Mouse (Mus musculus): ENCODE data around the gene Med21. TPM values are rescaled to one million over a fixed set of nuclear protein-coding genes. Genes with fewer than 3 reads are reported as not detected.

Med21 gene
- polyA plus RNA-seq, 1 experiment from 2014 or later = 52.2 TPM

DNA sequence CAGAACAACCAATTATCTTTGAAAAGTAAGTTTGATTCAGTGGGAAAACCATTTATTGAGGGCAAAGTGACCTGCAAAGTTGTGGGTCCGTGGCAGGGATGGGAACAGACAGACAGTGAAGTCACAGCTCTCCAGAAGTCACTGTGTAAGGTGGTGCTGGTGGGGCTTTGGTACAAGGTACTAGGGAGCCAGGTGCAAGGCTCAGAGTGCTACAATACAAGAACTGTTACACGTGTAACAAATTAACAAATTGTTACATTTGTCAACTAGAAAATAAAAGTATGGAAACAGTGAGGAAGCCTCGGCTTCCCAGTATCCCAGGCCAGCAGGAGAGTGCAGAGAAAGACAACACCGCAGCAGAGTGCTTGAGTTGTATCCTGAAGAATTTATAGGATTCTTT lies 31.3 kb downstream of the Med21 start:
- no peak overlapping the region for H3K4me3 ChIP-seq (ENCODE audit: low read depth, low read length)
- TF ChIP-seq CTCF (IDR thresholded peaks at IDR 0.05; ENCODE audit: low read depth) (no peak), EP300 (IDR thresholded peaks at IDR 0.05; ENCODE audit: low read depth) (no peak)
- WGBS (ENCODE audit: insufficient replicate concordance) = 76% methylated on average over 4 of the region's 4 CpGs
- no peaks in the 10 kb centered on the region; the same call in 1 of the 2 replicates for H3K4me1 ChIP-seq (ENCODE audit: insufficient read depth)
- H3K36me3 ChIP-seq (replicated peaks; ENCODE audit: insufficient read depth, low read length) = no peaks in the 10 kb centered on the region
- H3K9ac ChIP-seq (replicated peaks) = no peak overlapping the region
- no peak overlapping the region for H3K27ac ChIP-seq (ENCODE audit: low read depth)
- no peak overlapping the region for H3K4me2 ChIP-seq (ENCODE audit: low read depth, low read length)
- no peaks in the 10 kb centered on the region for H3K27me3 ChIP-seq (ENCODE audit: insufficient read depth, low read length)
- peaks cover 5% of the 10 kb centered on the region for H3K9me3 ChIP-seq (ENCODE audit: low read length)
- DNase-seq (no peak), ATAC-seq (no peak)

DNA sequence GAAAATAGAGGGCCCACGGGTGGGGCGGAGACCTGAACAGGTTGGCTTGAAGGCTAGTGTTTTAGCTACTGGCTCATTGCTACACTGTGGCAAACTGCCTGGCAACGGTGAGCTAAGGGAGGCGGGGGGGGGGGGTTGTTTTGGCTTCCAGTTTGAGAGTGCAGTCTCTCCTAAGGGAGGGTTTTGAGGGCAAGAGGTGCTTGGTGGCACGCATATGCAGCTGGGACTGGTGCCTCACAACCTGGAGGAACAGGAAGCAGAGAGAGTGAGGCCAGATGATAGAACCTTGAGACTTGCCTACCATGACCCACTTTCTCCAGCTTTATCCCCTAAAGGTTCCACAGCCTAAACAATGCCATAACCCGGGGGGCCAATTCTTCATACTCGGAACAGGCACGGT lies 32.1 kb downstream of the Med21 start:
- no peaks in the 10 kb centered on the region for H3K36me3 ChIP-seq (replicated peaks; ENCODE audit: insufficient read depth, low read length)

DNA sequence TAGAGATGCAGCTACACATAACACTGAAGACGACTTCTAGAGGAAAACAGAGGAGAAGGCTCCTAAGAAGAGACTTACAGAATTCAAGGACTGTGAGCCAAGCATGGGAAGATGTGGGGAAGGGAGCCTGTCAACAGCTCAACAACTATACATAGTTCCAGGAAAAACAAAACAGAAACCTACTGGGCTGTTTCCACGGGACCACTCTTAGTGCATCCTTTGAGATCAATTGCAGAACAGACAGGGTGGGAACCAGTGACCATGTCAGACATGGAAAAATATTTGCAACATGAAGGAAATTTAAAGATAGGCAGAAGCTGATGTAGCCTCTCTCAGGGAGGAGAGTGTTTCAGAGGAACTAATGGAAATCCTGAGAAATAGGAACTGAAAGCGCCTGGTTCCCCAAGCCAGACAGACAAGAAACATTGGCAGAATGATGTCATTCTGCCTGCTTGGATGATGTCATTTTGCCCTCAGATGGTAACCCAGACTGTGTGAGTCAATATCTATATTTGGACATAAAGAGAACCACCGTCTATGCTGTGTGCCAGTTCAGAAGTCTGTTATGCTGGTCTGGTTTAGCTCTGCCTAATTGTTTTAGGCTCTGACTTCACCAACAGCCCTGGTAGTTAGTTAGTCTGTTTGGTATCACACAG lies 32.7 kb downstream of the Med21 start:
- ATAC-seq (peak; percentile 80), DNase-seq (no peak)
- H3K4me3 ChIP-seq (ENCODE audit: low read depth, low read length) = no peak overlapping the region
- H3K4me1 ChIP-seq (ENCODE audit: insufficient read depth) = no peaks in the 10 kb centered on the region; the same call in 1 of the 2 replicates
- no peaks in the 10 kb centered on the region for H3K27me3 ChIP-seq (ENCODE audit: insufficient read depth, low read length)
- 33% methylated on average over 4 of the region's 4 CpGs for WGBS (ENCODE audit: insufficient replicate concordance)
- H3K4me2 ChIP-seq (ENCODE audit: low read depth, low read length) = no peak overlapping the region
- H3K27ac ChIP-seq (ENCODE audit: low read depth) = 0 out of 2 replicates have a peak overlapping the region, but pooled peaks have one; percentile 44
- H3K9me3 ChIP-seq (ENCODE audit: low read length) = peaks cover 5% of the 10 kb centered on the region
- no peaks in the 10 kb centered on the region for H3K36me3 ChIP-seq (replicated peaks; ENCODE audit: insufficient read depth, low read length)
- TF ChIP-seq CTCF (IDR thresholded peaks at IDR 0.05; ENCODE audit: low read depth) (no peak), EP300 (IDR thresholded peaks at IDR 0.05; ENCODE audit: low read depth) (no peak)
- no peak overlapping the region for H3K9ac ChIP-seq (replicated peaks)

More for the DNA sequence above, 32.1 kb downstream of the Med21 start:
- Histone ChIP-seq H3K4me2 (ENCODE audit: low read depth, low read length) (no peak overlapping the region), H3K9ac (replicated peaks) (no peak overlapping the region), H3K4me1 (ENCODE audit: insufficient read depth) (no peaks in the 10 kb centered on the region; the same call in 1 of the 2 replicates), H3K4me3 (ENCODE audit: low read depth, low read length) (no peak overlapping the region), H3K27ac (ENCODE audit: low read depth) (0 out of 2 replicates have a peak overlapping the region, but pooled peaks have one; percentile 44), H3K27me3 (ENCODE audit: insufficient read depth, low read length) (no peaks in the 10 kb centered on the region), H3K9me3 (ENCODE audit: low read length) (peaks cover 5% of the 10 kb centered on the region)
- TF ChIP-seq CTCF (IDR thresholded peaks at IDR 0.05; ENCODE audit: low read depth) (no peak), EP300 (IDR thresholded peaks at IDR 0.05; ENCODE audit: low read depth) (no peak)
- WGBS (ENCODE audit: insufficient replicate concordance) = 67% methylated on average over 8 of the region's 8 CpGs
- ATAC-seq (peak; percentile 35; the same call in 1 of the 2 replicates), DNase-seq (no peak)

DNA sequence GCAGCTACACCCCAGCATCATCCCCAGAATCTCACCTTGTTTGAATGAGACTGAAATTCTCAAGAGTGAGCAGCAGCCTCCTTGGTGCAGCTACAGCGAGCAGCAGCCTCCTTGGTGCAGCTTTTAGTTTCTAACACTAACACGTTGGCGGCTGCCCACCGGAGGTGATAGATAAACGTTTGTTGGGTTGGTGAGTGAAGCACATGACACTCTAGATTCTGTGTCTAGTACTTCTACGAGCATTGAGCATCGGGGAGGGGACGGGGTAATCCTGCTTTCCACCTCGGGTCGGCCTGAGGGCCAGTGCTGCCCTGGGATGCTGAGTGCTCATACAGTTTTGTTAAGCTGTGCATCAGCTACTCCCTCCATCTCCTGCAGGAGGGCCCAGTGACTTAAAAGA lies 34.6 kb downstream of the Med21 start:
- H3K27ac ChIP-seq (ENCODE audit: low read depth) = no peak overlapping the region
- H3K4me2 ChIP-seq (ENCODE audit: low read depth, low read length) = no peak overlapping the region
- no peak overlapping the region for H3K9ac ChIP-seq (replicated peaks)
- H3K36me3 ChIP-seq (replicated peaks; ENCODE audit: insufficient read depth, low read length) = no peaks in the 10 kb centered on the region
- ATAC-seq (no peak), DNase-seq (no peak)
- TF ChIP-seq EP300 (IDR thresholded peaks at IDR 0.05; ENCODE audit: low read depth) (no peak), CTCF (IDR thresholded peaks at IDR 0.05; ENCODE audit: low read depth) (no peak)
- no peaks in the 10 kb centered on the region; the same call in 1 of the 2 replicates for H3K4me1 ChIP-seq (ENCODE audit: insufficient read depth)
- H3K4me3 ChIP-seq (ENCODE audit: low read depth, low read length) = no peak overlapping the region
- WGBS (ENCODE audit: insufficient replicate concordance) = 74% methylated on average over 10 of the region's 10 CpGs
- H3K9me3 ChIP-seq (ENCODE audit: low read length) = no peaks in the 10 kb centered on the region
- H3K27me3 ChIP-seq (ENCODE audit: insufficient read depth, low read length) = no peaks in the 10 kb centered on the region

DNA sequence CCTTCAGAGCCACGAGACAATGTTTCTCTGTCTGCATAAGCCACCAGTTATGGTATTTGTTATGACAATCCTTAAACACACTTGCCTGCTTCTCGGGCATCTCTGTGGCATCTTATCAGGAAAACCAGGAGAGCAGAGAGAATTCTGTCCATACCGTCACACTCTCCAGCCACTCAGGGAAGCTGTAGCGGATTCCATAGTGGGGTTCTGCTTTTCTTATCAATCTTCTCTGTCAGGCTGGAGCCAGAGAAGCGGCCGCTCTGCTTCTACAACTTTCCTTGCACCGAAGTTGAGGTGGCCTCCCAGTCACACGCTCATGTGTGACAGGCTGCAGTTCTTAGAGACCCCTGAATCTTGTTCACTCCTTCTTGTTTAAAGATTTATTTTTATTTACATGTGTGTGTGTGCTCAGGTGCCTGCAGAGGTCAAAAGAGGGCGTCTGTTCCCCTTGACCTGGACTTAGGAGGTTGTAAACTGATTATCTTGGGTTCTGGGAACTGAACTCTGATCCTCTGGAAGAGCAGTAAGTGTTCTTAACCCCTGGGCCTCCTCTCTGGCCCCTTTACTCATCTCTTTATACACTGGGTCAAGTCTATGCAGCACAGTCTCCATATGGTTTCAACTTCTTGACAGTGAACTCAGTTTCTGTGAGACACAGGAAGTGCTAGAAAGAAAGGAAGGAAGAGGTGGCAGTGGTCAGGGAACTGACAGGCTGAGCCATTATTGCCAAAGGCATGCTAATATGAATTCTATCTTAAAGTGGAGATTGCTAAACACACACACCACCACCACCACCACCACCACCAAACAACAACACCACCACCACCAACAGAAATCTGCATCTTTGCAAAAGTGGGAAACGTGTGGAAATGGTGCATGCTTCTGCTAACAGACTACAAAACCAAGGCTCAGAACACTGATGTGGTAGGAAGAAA lies 36.1 kb downstream of the Med21 start:
- ATAC-seq = no peak
- DNase-seq = no peak
- Histone ChIP-seq H3K4me3 (ENCODE audit: low read depth, low read length) (no peak overlapping the region), H3K27me3 (ENCODE audit: insufficient read depth, low read length) (no peaks in the 10 kb centered on the region), H3K4me1 (ENCODE audit: insufficient read depth) (no peaks in the 10 kb centered on the region; the same call in 1 of the 2 replicates), H3K36me3 (replicated peaks; ENCODE audit: insufficient read depth, low read length) (no peaks in the 10 kb centered on the region), H3K27ac (ENCODE audit: low read depth) (no peak overlapping the region), H3K4me2 (ENCODE audit: low read depth, low read length) (no peak overlapping the region), H3K9me3 (ENCODE audit: low read length) (no peaks in the 10 kb centered on the region), H3K9ac (replicated peaks) (no peak overlapping the region)
- WGBS (ENCODE audit: insufficient replicate concordance) = 54% methylated on average over 10 of the region's 10 CpGs
- TF ChIP-seq EP300 (IDR thresholded peaks at IDR 0.05; ENCODE audit: low read depth) = no peak
- TF ChIP-seq CTCF (IDR thresholded peaks at IDR 0.05; ENCODE audit: low read depth) = no peak

DNA sequence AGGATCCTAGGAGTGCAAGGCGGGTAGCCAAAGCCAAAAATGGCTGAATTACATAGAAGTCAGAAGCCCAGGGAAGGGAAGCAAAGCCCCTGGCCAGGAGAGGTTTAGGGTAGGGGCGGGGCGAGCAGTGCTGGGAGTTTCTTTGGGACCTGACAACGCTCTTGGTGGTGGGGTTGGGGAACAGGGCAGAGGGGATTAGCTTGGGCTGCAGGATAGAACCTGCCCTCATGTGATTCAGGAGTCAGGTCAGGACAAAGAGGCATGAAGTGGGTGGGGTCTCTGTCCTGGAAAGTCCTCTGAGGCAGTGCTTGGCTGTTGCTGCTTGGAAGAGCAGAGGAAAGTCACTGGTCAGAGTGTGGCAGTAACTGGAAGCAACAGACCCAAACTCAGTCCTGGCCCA lies 41.5 kb downstream of the Med21 start:
- Histone ChIP-seq H3K4me2 (ENCODE audit: low read depth, low read length) (no peak overlapping the region), H3K4me1 (ENCODE audit: insufficient read depth) (no peaks in the 10 kb centered on the region), H3K27ac (ENCODE audit: low read depth) (no peak overlapping the region; the same call in 1 of the 2 replicates), H3K36me3 (replicated peaks; ENCODE audit: insufficient read depth, low read length) (no peaks in the 10 kb centered on the region), H3K27me3 (ENCODE audit: insufficient read depth, low read length) (no peaks in the 10 kb centered on the region), H3K9me3 (ENCODE audit: low read length) (no peaks in the 10 kb centered on the region), H3K4me3 (ENCODE audit: low read depth, low read length) (no peak overlapping the region), H3K9ac (replicated peaks) (no peak overlapping the region)
- TF ChIP-seq EP300 (IDR thresholded peaks at IDR 0.05; ENCODE audit: low read depth) = no peak
- no peak for TF ChIP-seq CTCF (IDR thresholded peaks at IDR 0.05; ENCODE audit: low read depth)
- WGBS (ENCODE audit: insufficient replicate concordance) = 64% methylated on average over 4 of the region's 4 CpGs
- ATAC-seq (no peak), DNase-seq (no peak)

Data from liver, postnatal 0 days (tissue).